Comparison of ENCODE assay signal across 25 mouse cellular contexts in the genomic region with DNA sequence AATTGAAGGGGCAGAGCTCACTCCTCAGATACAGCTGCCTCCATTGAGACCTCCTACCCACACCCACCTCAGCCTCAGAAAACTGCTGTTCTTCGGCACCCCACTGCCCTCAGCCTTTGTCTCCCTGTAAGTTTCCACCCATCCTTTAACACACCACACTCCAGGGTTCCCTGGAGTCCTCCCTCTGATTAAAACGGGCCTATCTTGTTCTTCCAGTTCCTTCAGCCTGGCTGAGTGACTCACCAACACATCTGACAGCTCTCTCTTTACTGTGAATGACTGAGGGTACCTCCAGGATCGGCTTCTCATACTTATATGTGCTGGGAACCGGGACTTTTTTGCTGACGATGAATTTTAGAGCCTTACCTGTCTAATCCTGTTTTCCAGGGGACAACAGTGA. TPM values are rescaled to one million over a fixed set of nuclear protein-coding genes. Genes with fewer than 3 reads are reported as not detected.
DNase-seq lines count a peak whose midpoint lies in the region; ATAC-seq and TF ChIP-seq lines count a peak whose summit lies in the region.
"Had no signal": no experiment of that assay in that cellular context is flagged by ENCODE, and none has a peak within 500 bp of the region (broad histone marks: within the 10 kb centered on the region; RNA-seq: fewer than 3 reads in every experiment).

No protein-coding gene starts in this region.

- no peak for TF ChIP-seq POLR2A in lung, adult 2 months (IDR thresholded peaks at IDR 0.05; ENCODE audit: borderline replicate concordance, extremely low read depth, low read depth, low read length)

- intact Hi-C loops in left cerebral cortex, adult 2 months (cut with DNase I), result no loop called here

- no peaks in the 10 kb centered on the region for H3K9me3 ChIP-seq in lung, embryonic 14.5 days (ENCODE audit: low read depth, low read length)
- no peaks in the 10 kb centered on the region for H3K9me3 ChIP-seq in stomach, embryonic 16.5 days (replicated peaks; ENCODE audit: control insufficient read depth, low read length)
- H3K9me3 ChIP-seq: hindbrain, embryonic 13.5 days; midbrain, embryonic 12.5 days had no signal

- 40% methylated on average over 5 of the region's 5 CpGs for WGBS in lung, embryonic 14.5 days
- WGBS in lung, adult 2 months, result 41% methylated on average over 5 of the region's 5 CpGs
- 39% methylated on average over 5 of the region's 5 CpGs for WGBS in stomach, embryonic 16.5 days

- H3K27ac ChIP-seq in lung, embryonic 14.5 days (ENCODE audit: low read depth), result no peak overlapping the region
- peak overlapping the region; percentile 86 for H3K27ac ChIP-seq in stomach, embryonic 16.5 days (ENCODE audit: low read length)
- no peak overlapping the region for H3K27ac ChIP-seq in left cerebral cortex, adult 2 months
- H3K27ac ChIP-seq: hindbrain, embryonic 13.5 days; kidney, postnatal 0 days; macrophage; midbrain, embryonic 12.5 days had no signal

- no peaks in the 10 kb centered on the region for H3K4me1 ChIP-seq in lung, embryonic 14.5 days (ENCODE audit: insufficient read depth)
- no peaks in the 10 kb centered on the region for H3K4me1 ChIP-seq in lung, adult 2 months (ENCODE audit: control insufficient read depth, insufficient read depth, low read length)
- H3K4me1 ChIP-seq in stomach, embryonic 16.5 days (ENCODE audit: control insufficient read depth, insufficient read depth, low read length), result 0 out of 2 replicates have a peak, but pooled peaks cover 3% of the 10 kb centered on the region

- no peak; the same call in 1 of the 2 replicates for ATAC-seq in lung, embryonic 14.5 days (ENCODE audit: insufficient read depth)
- ATAC-seq in stomach, embryonic 16.5 days (ENCODE audit: insufficient read depth, low FRiP score), result peak; percentile 82
- ATAC-seq: forebrain, embryonic 14.5 days; liver, postnatal 0 days had no signal

- H3K4me2 ChIP-seq in lung, embryonic 14.5 days, result no peak overlapping the region
- no peak overlapping the region for H3K4me2 ChIP-seq in stomach, embryonic 16.5 days (ENCODE audit: low read depth, low read length)
- H3K4me2 ChIP-seq: hindbrain, embryonic 13.5 days; midbrain, embryonic 12.5 days had no signal

- H3K27me3 ChIP-seq in lung, embryonic 14.5 days (ENCODE audit: insufficient read depth, low read length), result no peaks in the 10 kb centered on the region
- no peaks in the 10 kb centered on the region for H3K27me3 ChIP-seq in stomach, embryonic 16.5 days (ENCODE audit: control insufficient read depth, insufficient read depth, low read length)
- H3K27me3 ChIP-seq: hindbrain, embryonic 13.5 days; midbrain, embryonic 12.5 days had no signal

- H3K9ac ChIP-seq in lung, embryonic 14.5 days, result no peak overlapping the region
- no peak overlapping the region for H3K9ac ChIP-seq in stomach, embryonic 16.5 days (ENCODE audit: low read length)
- H3K9ac ChIP-seq: hindbrain, embryonic 13.5 days; liver, postnatal 0 days; midbrain, embryonic 12.5 days had no signal

- DNase-seq in lung, embryonic 14.5 days, result peak; percentile 33
- DNase-seq in lung, adult 2 months, result no peak
- DNase-seq in ES-CJ7 (ENCODE audit: low read depth, low spot score), result peak; percentile 24
- peak; percentile 26 for DNase-seq in brain, adult 2 months (ENCODE audit: low read depth, low spot score)
- no peak for DNase-seq in left cerebral cortex, adult 2 months (ENCODE audit: extremely low spot score in 1 of 2, low spot score in 2 of 2)
- no peak for DNase-seq in spleen, postnatal 14 days (ENCODE audit: low spot score in 2 of 2)
- DNase-seq: adrenal gland, postnatal 14 days; cerebellum, adult 8-10 months; gastrocnemius, postnatal 25 days; kidney, adult 11 months; layer of hippocampus, adult 9-11 months; liver; liver, postnatal 0 days had no signal

- no peak overlapping the region for H3K4me3 ChIP-seq in lung, embryonic 14.5 days (ENCODE audit: low read depth, low read length)
- no peak overlapping the region for H3K4me3 ChIP-seq in lung, adult 2 months (replicated peaks; ENCODE audit: extremely low read depth, low read depth, low read length)
- no peak overlapping the region for H3K4me3 ChIP-seq in stomach, embryonic 16.5 days (replicated peaks; ENCODE audit: low read length)
- no peak overlapping the region for H3K4me3 ChIP-seq in left cerebral cortex, adult 2 months
- H3K4me3 ChIP-seq: erythroblast, embryonic 14.5 days; hindbrain, embryonic 13.5 days; midbrain, embryonic 12.5 days had no signal

- TF ChIP-seq CTCF in lung, embryonic 14.5 days (IDR thresholded peaks at IDR 0.05; ENCODE audit: low read depth), result no peak
- TF ChIP-seq CTCF in lung, adult 2 months (IDR thresholded peaks at IDR 0.05; ENCODE audit: insufficient read depth, low read length), result no peak
- TF ChIP-seq CTCF in left cerebral cortex, adult 2 months (IDR thresholded peaks at IDR 0.05), result no peak

- no peaks in the 10 kb centered on the region for H3K36me3 ChIP-seq in lung, embryonic 14.5 days (ENCODE audit: insufficient read depth)
- H3K36me3 ChIP-seq in stomach, embryonic 16.5 days (ENCODE audit: control insufficient read depth, insufficient read depth, low read length), result no peaks in the 10 kb centered on the region
- H3K36me3 ChIP-seq: hindbrain, embryonic 13.5 days; midbrain, embryonic 12.5 days had no signal

RNA-seq across cellular contexts. Expression of a gene that starts 16.4 kb away (rescaled TPM):
- polyA plus RNA-seq in lung, embryonic 14.5 days (2014; fragmentation: Nextera tagmentation; extraction: Ambion mirVana), result not detected in 2 replicates
- polyA plus RNA-seq in lung, adult 2 months (2012; rRNA removed), result 0.28 TPM in 1 of 2 replicates, not detected in the other
- polyA plus RNA-seq in stomach, embryonic 16.5 days (2015; fragmentation: Nextera tagmentation; extraction: Ambion mirVana), result not detected in 2 replicates
- total RNA-seq in left cerebral cortex, adult 2 months (2021), result not detected
- total RNA-seq: adrenal gland, postnatal 14 days; gastrocnemius, postnatal 25 days; left cerebral cortex, postnatal 14 days had no signal
- polyA plus RNA-seq: C2C12; erythroblast, embryonic 14.5 days; forebrain, embryonic 14.5 days; heart, postnatal 0 days; hindbrain, embryonic 13.5 days; kidney, postnatal 0 days; liver, postnatal 0 days; macrophage; midbrain, embryonic 12.5 days; neural tube, embryonic 14.5 days; thymus, postnatal 0 days had no signal

RNA-seq across cellular contexts. Expression of a gene that starts 20.7 kb away (rescaled TPM):
- 746 and 761 TPM in 2 replicates for polyA plus RNA-seq in lung, embryonic 14.5 days (2014; fragmentation: Nextera tagmentation; extraction: Ambion mirVana)
- 119 and 162 TPM in 2 replicates for polyA plus RNA-seq in lung, adult 2 months (2012; rRNA removed)
- polyA plus RNA-seq in stomach, embryonic 16.5 days (2015; fragmentation: Nextera tagmentation; extraction: Ambion mirVana), result 531 and 636 TPM in 2 replicates
- 100 to 1,000 TPM; 160 to 170 TPM for total RNA-seq in left cerebral cortex, adult 2 months (2021)

RNA-seq across cellular contexts. Expression of a gene that starts 33.2 kb away (rescaled TPM):
- 19.8 and 21.2 TPM in 2 replicates for polyA plus RNA-seq in lung, embryonic 14.5 days (2014; fragmentation: Nextera tagmentation; extraction: Ambion mirVana)
- 10.9 and 11.8 TPM in 2 replicates for polyA plus RNA-seq in lung, adult 2 months (2012; rRNA removed)
- 17.8 and 20.6 TPM in 2 replicates for polyA plus RNA-seq in stomach, embryonic 16.5 days (2015; fragmentation: Nextera tagmentation; extraction: Ambion mirVana)
- total RNA-seq in left cerebral cortex, adult 2 months (2021), result 10 to 100 TPM; 47.1 TPM

RNA-seq across cellular contexts. Expression of a gene that starts 33.2 kb away (rescaled TPM):
- 38.3 and 40.9 TPM in 2 replicates for polyA plus RNA-seq in lung, embryonic 14.5 days (2014; fragmentation: Nextera tagmentation; extraction: Ambion mirVana)
- 4.2 and 6.8 TPM in 2 replicates for polyA plus RNA-seq in lung, adult 2 months (2012; rRNA removed)
- polyA plus RNA-seq in stomach, embryonic 16.5 days (2015; fragmentation: Nextera tagmentation; extraction: Ambion mirVana), result 27.8 and 30.0 TPM in 2 replicates
- total RNA-seq in left cerebral cortex, adult 2 months (2021), result 10 to 100 TPM; 22.2 to 23.0 TPM

RNA-seq across cellular contexts. Expression of a gene that starts 58.0 kb away (rescaled TPM):
- not detected in 2 replicates for polyA plus RNA-seq in lung, embryonic 14.5 days (2014; fragmentation: Nextera tagmentation; extraction: Ambion mirVana)
- 0.12 and 0.18 TPM in 2 replicates for polyA plus RNA-seq in lung, adult 2 months (2012; rRNA removed)
- 0.04 TPM in 1 of 2 replicates, not detected in the other for polyA plus RNA-seq in stomach, embryonic 16.5 days (2015; fragmentation: Nextera tagmentation; extraction: Ambion mirVana)
- total RNA-seq in left cerebral cortex, adult 2 months (2021), result 1 to 10 TPM; 1.5 to 1.9 TPM
- polyA plus RNA-seq: erythroblast, embryonic 14.5 days; heart, postnatal 0 days; liver, postnatal 0 days; macrophage had no signal

Comparison
In these comparisons a context has a peak if more than half of its experiments do, and no peak if none do; other contexts are left out.
1. DNase-seq: peak in lung, embryonic 14.5 days (single experiment), ES-CJ7 (single experiment) and brain, adult 2 months (single experiment); none in lung, adult 2 months (single experiment), left cerebral cortex, adult 2 months (0 of 2) and spleen, postnatal 14 days (0 of 2).